Mouse (Mus musculus) hindbrain, embryonic 13.5 days (tissue): ENCODE measurements around the gene Klrk1. TPM values are rescaled to one million over a fixed set of nuclear protein-coding genes. Genes with fewer than 3 reads are reported as not detected.
"Not testable (repeated sequence)": the region's sequence is repeated elsewhere in the genome, so short reads cannot be mapped to it uniquely, and the experiment has no call there.

Experiments used
- ATAC-seq: fragments of 200-750 bp; cut with Nextera tagmentation; 2 replicates; pipeline ENCODE4 v1.8.0; 2017; ENCODE audit warnings: moderate TSS enrichment; ENCODE audit not compliant: low FRiP score
- H3K27ac ChIP-seq: fragments of 300-500 bp; sonication (generic); 2 replicates; pipeline ENCODE4 v1.5.1; 2015; ENCODE audit warnings: inconsistent platforms, mild to moderate bottlenecking, moderate library complexity
- H3K27me3 ChIP-seq: fragments of 300-500 bp; sonication (generic); 2 replicates; pipeline ENCODE4 v1.6.1; 2015; ENCODE audit warnings: mild to moderate bottlenecking, inconsistent platforms
- H3K36me3 ChIP-seq: fragments of 300-500 bp; sonication (generic); 2 replicates; pipeline ENCODE4 v1.6.1; 2015; ENCODE audit warnings: mild to moderate bottlenecking, inconsistent platforms
- H3K4me1 ChIP-seq: fragments of 300-500 bp; sonication (generic); replicated peaks from 2 replicates; pipeline ENCODE4 v1.6.1; 2015; ENCODE audit warnings: inconsistent platforms
- H3K4me2 ChIP-seq: fragments of 300-500 bp; sonication (generic); 2 replicates; pipeline ENCODE4 v1.6.1; 2015; ENCODE audit warnings: inconsistent platforms, mild to moderate bottlenecking, moderate library complexity
- H3K4me3 ChIP-seq: fragments of 300-500 bp; sonication (generic); 2 replicates; pipeline ENCODE4 v1.5.1; 2015; ENCODE audit warnings: mild to moderate bottlenecking, inconsistent platforms
- H3K9ac ChIP-seq: fragments of 300-500 bp; sonication (generic); 2 replicates; pipeline ENCODE4 v1.6.1; 2015; ENCODE audit warnings: mild to moderate bottlenecking, inconsistent platforms
- H3K9me3 ChIP-seq: fragments of 300-500 bp; sonication (generic); 2 replicates; pipeline ENCODE4 v1.6.1; 2016; ENCODE audit warnings: inconsistent platforms
- WGBS: fragments of 180-500 bp; shearing (Covaris S2); methylation state at CpG from one replicate; pipeline ENCODE4 v1.1.7; 2015; 5-methylcytosine and 5-hydroxymethylcytosine counted together
- polyA plus RNA-seq: library from polyadenylated mRNA; unstranded; fragments of >200 nt; fragmentation: Nextera tagmentation; extraction: Ambion mirVana; gene quantifications from 2 replicates; pipeline ENCODE4 v1.2.1, GENCODE M21; 2015

The Klrk1 gene
- 0.32 and 0.36 TPM in 2 replicates for polyA plus RNA-seq

DNA sequence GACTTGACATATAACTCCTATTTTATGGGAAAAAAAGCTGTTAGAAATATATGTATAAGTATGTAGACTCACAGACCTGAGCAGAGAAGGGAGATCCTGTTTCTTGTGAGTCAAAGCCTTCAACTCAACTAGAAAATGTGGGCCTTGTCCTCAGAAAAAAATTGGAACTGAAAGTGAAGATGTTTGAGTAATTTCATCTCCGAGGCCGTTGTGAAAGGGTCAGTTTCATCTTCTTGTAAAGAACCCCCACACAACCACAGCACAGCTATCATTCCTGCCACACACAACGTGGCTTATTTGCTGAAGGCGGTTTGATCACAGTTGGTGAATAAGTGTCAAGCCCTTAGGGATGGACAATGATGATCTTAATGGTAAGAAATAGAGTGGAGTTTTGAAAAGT is at the start of gene Klrk1:
TSS of gene Klrk1 (minus strand) at position 130 of the 400 bp plus-strand sequence.
- Histone ChIP-seq H3K4me2 (no peak within 1 kb of the TSS), H3K27ac (no peak within 1 kb of the TSS), H3K9ac (no peak within 1 kb of the TSS), H3K36me3 (no peaks in the 10 kb centered on the region), H3K27me3 (no peaks in the 10 kb centered on the region), H3K4me1 (no peaks in the 10 kb centered on the region), H3K9me3 (no peaks in the 10 kb centered on the region), H3K4me3 (no peak within 1 kb of the TSS)
- WGBS: 80% methylated on average over 4 of the region's 4 CpGs
- ATAC-seq: no peak

DNA sequence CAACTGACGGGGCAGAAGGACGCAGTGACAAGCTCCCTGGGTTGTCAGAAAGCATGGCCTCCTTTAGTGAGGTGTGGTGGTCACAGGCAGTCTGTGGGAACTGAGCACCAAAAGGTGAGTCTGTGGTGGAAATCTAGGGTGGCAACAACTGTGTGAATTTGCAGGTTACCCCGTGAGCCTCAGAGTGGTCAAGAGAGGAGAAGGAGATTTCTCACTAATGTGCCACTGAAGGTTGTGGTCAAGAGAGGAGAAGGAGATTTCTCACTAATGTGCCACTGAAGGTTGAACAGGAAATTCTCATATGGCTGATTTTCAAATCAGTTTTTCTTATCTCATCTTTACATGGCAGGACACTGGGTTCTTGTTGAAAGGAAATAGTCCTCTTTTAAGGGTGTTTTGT is 37.6 kb upstream of the Klrk1 start:
- H3K4me1 ChIP-seq, ATAC-seq, H3K9me3 ChIP-seq, H3K4me3 ChIP-seq, H3K9ac ChIP-seq, H3K4me2 ChIP-seq, H3K36me3 ChIP-seq, H3K27me3 ChIP-seq, H3K27ac ChIP-seq: not testable (repeated sequence)
- WGBS: no CpG with 5 or more reads among the region's 3 CpGs

- H3K27me3 ChIP-seq, ATAC-seq, H3K4me3 ChIP-seq, H3K36me3 ChIP-seq, H3K27ac ChIP-seq, H3K9me3 ChIP-seq, H3K4me1 ChIP-seq, H3K4me2 ChIP-seq, H3K9ac ChIP-seq: not testable (repeated sequence)
- WGBS: 81% methylated on average over 4 of the region's 4 CpGs
Observed at GRCm38 (mm10) chr6:129660589-129660988, 36.9 kb upstream of the Klrk1 start, which contains the start of gene Klrc2. Klrc2 (minus strand) TSS chr6:129660689.

DNA sequence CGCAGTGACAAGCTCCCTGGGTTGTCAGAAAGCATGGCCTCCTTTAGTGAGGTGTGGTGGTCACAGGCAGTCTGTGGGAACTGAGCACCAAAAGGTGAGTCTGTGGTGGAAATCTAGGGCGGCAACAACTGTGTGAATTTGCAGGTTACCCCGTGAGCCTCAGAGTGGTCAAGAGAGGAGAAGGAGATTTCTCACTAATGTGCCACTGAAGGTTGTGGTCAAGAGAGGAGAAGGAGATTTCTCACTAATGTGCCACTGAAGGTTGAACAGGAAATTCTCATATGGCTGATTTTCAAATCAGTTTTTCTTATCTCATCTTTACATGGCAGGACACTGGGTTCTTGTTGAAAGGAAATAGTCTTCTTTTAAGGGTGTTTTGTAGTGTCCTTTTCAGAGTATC is 20.4 kb upstream of the Klrk1 start:
- not testable (repeated sequence) for H3K9me3 ChIP-seq, H3K27me3 ChIP-seq, H3K4me2 ChIP-seq, H3K27ac ChIP-seq, ATAC-seq, H3K36me3 ChIP-seq, H3K4me1 ChIP-seq, H3K4me3 ChIP-seq, H3K9ac ChIP-seq
- WGBS: 100% methylated on average over 1 of the region's 3 CpGs

GRCm38 (mm10) chr6:129643237-129643636 is 19.6 kb upstream of the Klrk1 start, which contains the start of gene Klrc3:
Klrc3 (minus strand) TSS chr6:129643337.
- 87% methylated on average over 3 of the region's 3 CpGs for WGBS

DNA sequence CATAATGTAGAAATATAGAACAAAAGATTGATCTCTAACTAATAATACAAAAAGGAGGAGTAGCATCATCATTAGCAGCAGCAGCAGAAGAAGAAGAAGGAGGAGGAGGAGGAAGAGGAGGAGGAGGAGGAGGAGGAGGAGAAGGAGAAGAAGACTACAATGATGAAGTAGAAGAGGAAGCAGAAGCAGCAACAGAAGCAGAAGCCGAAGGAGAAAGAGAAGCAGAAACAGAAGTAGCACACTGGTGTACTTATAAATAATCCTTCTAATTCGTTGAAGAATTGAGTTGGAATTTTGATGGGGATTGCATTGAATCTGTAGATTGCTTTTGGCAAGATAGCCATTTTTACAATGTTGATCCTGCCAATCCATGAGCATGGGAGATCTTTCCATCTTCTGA is 7.4 kb upstream of the Klrk1 start:
- H3K4me3 ChIP-seq, H3K27ac ChIP-seq, H3K27me3 ChIP-seq, H3K9me3 ChIP-seq, H3K4me2 ChIP-seq, H3K9ac ChIP-seq, H3K4me1 ChIP-seq, H3K36me3 ChIP-seq, ATAC-seq: not testable (repeated sequence)
- whole genome bisulfite sequencing: 84% methylated on average over 2 of the region's 2 CpGs

More at GRCm38 (mm10) chr6:129643237-129643636, 19.6 kb upstream of the Klrk1 start, which contains the start of gene Klrc3:
- not testable (repeated sequence) for H3K9ac ChIP-seq, H3K27me3 ChIP-seq, H3K4me1 ChIP-seq, H3K4me3 ChIP-seq, H3K36me3 ChIP-seq, H3K27ac ChIP-seq, ATAC-seq, H3K9me3 ChIP-seq, H3K4me2 ChIP-seq

- H3K4me1 ChIP-seq: no peaks in the 10 kb centered on the region
- no peak overlapping the region for H3K4me2 ChIP-seq
- ATAC-seq: no peak
- H3K27me3 ChIP-seq: no peaks in the 10 kb centered on the region
- H3K9ac ChIP-seq: no peak overlapping the region
- H3K27ac ChIP-seq: no peak overlapping the region
- no peaks in the 10 kb centered on the region for H3K36me3 ChIP-seq
- H3K4me3 ChIP-seq: no peak overlapping the region
- no peaks in the 10 kb centered on the region for H3K9me3 ChIP-seq
Observed at GRCm38 (mm10) chr6:129608372-129608771, 15.3 kb downstream of the Klrk1 start.

DNA sequence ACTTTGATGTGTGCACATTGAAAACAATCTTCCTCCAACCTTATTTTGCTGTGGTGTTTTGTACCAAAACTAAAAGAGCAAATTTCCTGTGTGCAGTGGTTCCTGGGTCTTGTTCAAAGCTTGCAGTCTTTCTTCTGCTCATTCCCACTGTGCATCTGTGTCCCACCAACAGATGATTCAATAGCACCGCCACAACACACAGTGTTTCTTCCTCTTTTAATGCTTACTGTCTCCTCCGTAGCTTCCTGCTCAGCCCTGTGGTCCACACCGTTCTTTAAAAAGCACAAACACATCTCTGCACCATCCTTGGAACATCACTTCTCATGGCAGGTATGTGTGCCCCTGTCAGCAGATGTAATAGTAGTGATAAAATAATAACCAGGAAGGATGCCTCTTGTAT is 32.2 kb downstream of the Klrk1 start, which contains the start of gene Klrd1:
TSS of gene Klrd1 (plus strand) at position 275 of the 400 bp plus-strand sequence.
- Histone ChIP-seq H3K27ac (no peak within 1 kb of the TSS), H3K4me2 (no peak within 1 kb of the TSS), H3K9me3 (no peaks in the 10 kb centered on the region), H3K27me3 (no peaks in the 10 kb centered on the region), H3K4me3 (no peak within 1 kb of the TSS), H3K4me1 (no peaks in the 10 kb centered on the region), H3K9ac (no peak within 1 kb of the TSS), H3K36me3 (no peaks in the 10 kb centered on the region)
- no peak for ATAC-seq
- 79% methylated on average over 3 of the region's 3 CpGs for WGBS

DNA sequence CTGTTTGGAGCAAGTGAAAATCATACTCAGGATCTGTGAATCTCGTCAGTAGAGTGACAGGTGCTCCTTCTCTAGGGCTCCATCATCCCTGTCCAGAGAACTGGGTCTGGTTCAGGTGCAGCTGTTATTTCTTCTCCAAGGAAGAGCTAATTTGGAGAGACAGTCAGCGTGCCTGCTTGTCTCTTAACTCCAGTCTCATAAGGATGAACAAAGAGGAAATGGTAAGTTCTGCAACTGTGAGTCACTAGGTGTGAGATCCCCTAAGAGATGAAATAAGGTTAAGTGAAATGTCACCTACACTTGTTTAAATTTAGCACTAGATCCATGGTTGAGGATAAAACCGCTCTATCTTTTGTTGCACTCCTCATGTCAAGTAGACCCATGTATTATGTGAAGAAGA is 40.6 kb downstream of the Klrk1 start:
- Histone ChIP-seq H3K4me1 (no peaks in the 10 kb centered on the region), H3K9ac (no peak overlapping the region), H3K27me3 (no peaks in the 10 kb centered on the region), H3K4me2 (no peak overlapping the region), H3K27ac (no peak overlapping the region), H3K36me3 (no peaks in the 10 kb centered on the region), H3K4me3 (no peak overlapping the region), H3K9me3 (no peaks in the 10 kb centered on the region)
- no peak for ATAC-seq
- WGBS: 79% methylated on average over 3 of the region's 3 CpGs

DNA sequence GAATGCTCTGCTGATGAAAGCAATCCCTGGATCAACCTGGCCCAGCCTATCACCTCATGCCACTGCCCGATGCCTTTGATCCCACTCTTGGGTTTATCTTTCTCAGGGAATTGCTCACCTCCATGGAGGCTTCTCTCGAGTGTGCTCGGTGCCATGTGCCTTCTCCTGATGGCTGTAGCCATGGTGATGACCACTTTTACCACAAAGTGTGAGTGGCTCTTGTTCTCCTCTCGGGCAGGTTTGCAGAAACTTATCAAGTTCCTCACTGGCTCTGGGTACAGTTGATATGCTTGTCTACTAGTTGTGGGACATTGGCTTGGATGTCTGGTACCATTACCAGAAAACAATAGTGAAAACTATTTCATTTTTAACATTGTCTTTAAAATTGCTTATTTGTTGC is 41.8 kb downstream of the Klrk1 start:
- no peaks in the 10 kb centered on the region for H3K4me1 ChIP-seq
- H3K9ac ChIP-seq: no peak overlapping the region
- H3K27me3 ChIP-seq: no peaks in the 10 kb centered on the region
- H3K9me3 ChIP-seq: no peaks in the 10 kb centered on the region
- no peak overlapping the region for H3K27ac ChIP-seq
- WGBS: 84% methylated on average over 4 of the region's 4 CpGs
- H3K4me3 ChIP-seq: no peak overlapping the region
- H3K36me3 ChIP-seq: no peaks in the 10 kb centered on the region
- ATAC-seq: no peak
- no peak overlapping the region for H3K4me2 ChIP-seq

DNA sequence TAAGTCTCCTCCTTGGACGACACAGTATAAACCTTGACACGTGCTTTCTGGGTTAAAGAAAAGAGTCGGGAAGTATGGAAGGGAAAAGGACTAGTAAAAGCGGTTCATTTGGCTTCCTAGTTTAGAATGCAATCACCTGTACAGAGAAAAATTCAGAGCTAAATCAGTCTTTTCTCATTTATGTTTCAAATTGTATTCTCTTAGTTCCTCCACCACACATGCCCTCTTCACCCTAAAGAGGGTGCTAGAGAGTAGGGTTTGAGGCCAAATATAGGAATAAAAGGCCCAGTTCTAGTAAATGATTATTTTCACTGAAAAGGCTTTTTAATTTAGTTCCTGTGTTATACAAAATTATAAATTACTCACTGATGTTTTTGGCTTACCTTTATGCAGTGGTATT is 42.4 kb downstream of the Klrk1 start:
- Histone ChIP-seq H3K4me1 (no peaks in the 10 kb centered on the region), H3K4me3 (no peak overlapping the region), H3K4me2 (no peak overlapping the region), H3K27ac (no peak overlapping the region), H3K9me3 (no peaks in the 10 kb centered on the region), H3K9ac (no peak overlapping the region), H3K27me3 (no peaks in the 10 kb centered on the region), H3K36me3 (no peaks in the 10 kb centered on the region)
- 68% methylated on average over 4 of the region's 4 CpGs for WGBS
- no peak for ATAC-seq

DNA sequence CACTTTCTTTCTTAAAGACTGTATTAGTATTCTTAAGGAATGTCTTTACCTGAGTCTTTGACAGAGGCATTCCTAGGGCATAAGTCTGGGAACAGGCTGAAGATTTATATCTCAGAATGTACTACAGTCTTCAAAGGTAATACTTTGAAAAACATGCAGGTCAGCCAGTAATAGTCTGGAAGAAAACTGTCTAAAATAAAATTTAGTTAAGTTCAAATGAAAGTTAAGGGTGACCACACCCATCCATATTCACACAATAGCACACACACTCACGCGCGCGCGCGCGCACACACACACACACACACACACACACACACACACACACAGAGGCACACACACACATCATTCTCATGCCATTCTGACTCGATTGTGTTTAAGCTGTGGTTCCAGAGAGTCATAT is 46.1 kb downstream of the Klrk1 start, which contains the start of gene Klre1:
TSS of gene Klre1 (plus strand) at position 301 of the 400 bp plus-strand sequence.
- no peaks in the 10 kb centered on the region for H3K9me3 ChIP-seq
- no peak within 1 kb of the TSS for H3K9ac ChIP-seq
- ATAC-seq: no peak
- no peaks in the 10 kb centered on the region for H3K36me3 ChIP-seq
- WGBS: 93% methylated on average over 8 of the region's 8 CpGs
- H3K27me3 ChIP-seq: no peaks in the 10 kb centered on the region
- H3K4me2 ChIP-seq: no peak within 1 kb of the TSS
- no peaks in the 10 kb centered on the region for H3K4me1 ChIP-seq
- H3K27ac ChIP-seq: no peak within 1 kb of the TSS
- no peak within 1 kb of the TSS for H3K4me3 ChIP-seq

GRCm38 (mm10) chr6:129575315-129575714 is 48.3 kb downstream of the Klrk1 start:
- no peaks in the 10 kb centered on the region for H3K36me3 ChIP-seq
- H3K27me3 ChIP-seq: no peaks in the 10 kb centered on the region
- no peaks in the 10 kb centered on the region for H3K4me1 ChIP-seq
- ATAC-seq: no peak
- H3K9ac ChIP-seq: no peak overlapping the region
- no peaks in the 10 kb centered on the region for H3K9me3 ChIP-seq
- H3K4me2 ChIP-seq: no peak overlapping the region
- 55% methylated on average over 2 of the region's 2 CpGs for WGBS
- H3K4me3 ChIP-seq: no peak overlapping the region
- no peak overlapping the region for H3K27ac ChIP-seq
